Mouse (Mus musculus) CH12.LX (cell line): ENCODE measurements at regions not wholly inside any gene's neighbourhood (a gene's known extent, or its start where the extent isn't known, plus 50 kb on each side); places are given as distances from the start of the nearest gene placed in this dataset.

Experiments used
- DNase-seq: peaks from one replicate; pipeline ENCODE4 v3.0.0-alpha.2; 2013; ENCODE audit errors: extremely low read depth
- H3K27ac ChIP-seq: 2 replicates; pipeline ENCODE4 v1.5.1; 2012; ENCODE audit warnings: low read depth, mild to moderate bottlenecking, control low read depth, moderate library complexity; ENCODE audit not compliant: insufficient read depth
- H3K27me3 ChIP-seq: replicated peaks from 2 replicates; pipeline ENCODE3; 2012; ENCODE audit warnings: inconsistent platforms
- H3K36me3 ChIP-seq, 2 experiments: replicated peaks in 1 of 2; 2 replicates each; pipeline versions ENCODE3 to v1.6.1; 2012; ENCODE audit warnings: inconsistent platforms in 1 of 2, low read length in 1 of 2, mild to moderate bottlenecking in 1 of 2, mixed read lengths in 1 of 2, moderate library complexity in 1 of 2; ENCODE audit not compliant: control insufficient read depth in 1 of 2, insufficient read depth in 1 of 2
- H3K4me1 ChIP-seq, 2 experiments: 2 replicates each; pipeline ENCODE4 v1.6.1; 2012; ENCODE audit warnings: inconsistent platforms in 1 of 2, moderate library complexity in 1 of 2; ENCODE audit not compliant: insufficient read depth in 2 of 2, control insufficient read depth in 1 of 2
- H3K4me2 ChIP-seq: 2 replicates; pipeline ENCODE4 v1.6.1; 2012; ENCODE audit warnings: low read depth, mild to moderate bottlenecking, control low read depth; ENCODE audit not compliant: poor library complexity, insufficient read depth, severe bottlenecking
- H3K4me3 ChIP-seq, 3 experiments: fragments of 150-350 bp in 1 of 3; sonication (generic) in 1 of 3; replicated peaks in 1 of 3; 2 replicates each; pipeline versions ENCODE3 to v1.5.1; 2011 to 2012; ENCODE audit warnings: low read depth in 2 of 3, low read length in 2 of 3, mild to moderate bottlenecking in 2 of 3, moderate library complexity in 2 of 3, control low read depth in 1 of 3, improper control_type of control experiment in 1 of 3, inconsistent platforms in 1 of 3, mixed read lengths in 1 of 3; ENCODE audit not compliant: poor library complexity in 1 of 3
- H3K79me2 ChIP-seq: replicated peaks from 2 replicates; pipeline ENCODE4 v1.6.1; 2012; ENCODE audit warnings: mild to moderate bottlenecking, moderate library complexity; ENCODE audit not compliant: control insufficient read depth, poor library complexity, insufficient read depth, severe bottlenecking; ENCODE audit errors: extremely low read depth
- H3K9ac ChIP-seq: 2 replicates; pipeline ENCODE4 v1.6.1; 2012; ENCODE audit warnings: low read depth, mild to moderate bottlenecking, control low read depth, moderate library complexity; ENCODE audit not compliant: insufficient read depth
- H3K9me3 ChIP-seq: replicated peaks from 2 replicates; pipeline ENCODE3; 2012; ENCODE audit warnings: low read length, inconsistent platforms, mixed read lengths
- EP300 ChIP-seq: IDR thresholded peaks from 2 replicates; pipeline ENCODE4 v1.6.1; 2011; ENCODE audit warnings: low read length, improper control_type of control experiment
- ETS1 ChIP-seq: conservative IDR thresholded peaks from 2 replicates; pipeline ENCODE4 v1.6.1; 2012; ENCODE audit warnings: low read depth, mild to moderate bottlenecking, inconsistent platforms, low read length, improper control_type of control experiment, moderate library complexity
- HCFC1 ChIP-seq: IDR thresholded peaks from 2 replicates; pipeline ENCODE4 v1.6.1; 2012; ENCODE audit warnings: low read depth, mild to moderate bottlenecking, inconsistent platforms, low read length, improper control_type of control experiment
- IRF4 ChIP-seq: IDR thresholded peaks from 2 replicates; pipeline ENCODE4 v1.6.1; 2014; ENCODE audit warnings: low read depth, mild to moderate bottlenecking, inconsistent platforms, low read length, improper control_type of control experiment
- JUND ChIP-seq: conservative IDR thresholded peaks from 2 replicates; pipeline ENCODE4 v1.6.1; 2011; ENCODE audit warnings: low read depth, low read length, improper control_type of control experiment
- MAFK ChIP-seq: IDR thresholded peaks from 2 replicates; pipeline ENCODE4 v1.6.1; 2011; ENCODE audit warnings: low read length, improper control_type of control experiment; ENCODE audit not compliant: insufficient replicate concordance
- MEF2A ChIP-seq: IDR thresholded peaks from 2 replicates; pipeline ENCODE4 v1.6.1; 2014; ENCODE audit warnings: low read depth, mild to moderate bottlenecking, inconsistent platforms, low read length, improper control_type of control experiment, borderline replicate concordance
- MYC ChIP-seq: IDR thresholded peaks from 2 replicates; pipeline ENCODE4 v1.6.1; 2011; ENCODE audit warnings: low read depth, mild to moderate bottlenecking, improper control_type of control experiment, low read length
- RAD21 ChIP-seq: IDR thresholded peaks from 2 replicates; pipeline ENCODE4 v1.6.1; 2011; ENCODE audit warnings: low read depth, mild to moderate bottlenecking, low read length, improper control_type of control experiment, moderate library complexity
- TCF12 ChIP-seq: IDR thresholded peaks from 2 replicates; pipeline ENCODE4 v1.6.1; 2014; ENCODE audit warnings: low read depth, mild to moderate bottlenecking, inconsistent platforms, low read length, improper control_type of control experiment
- USF2 ChIP-seq: conservative IDR thresholded peaks from 2 replicates; pipeline ENCODE4 v1.6.1; 2011; ENCODE audit warnings: low read depth, low read length, improper control_type of control experiment
- ZC3H11A ChIP-seq: IDR thresholded peaks from 2 replicates; pipeline ENCODE4 v1.6.1; 2012; ENCODE audit warnings: low read depth, mild to moderate bottlenecking, inconsistent platforms, low read length, improper control_type of control experiment
- dilution Hi-C: fragments of 300-500 bp; cut with MboI; formaldehyde crosslinking; loops from 2 replicates; pipeline ENCODE4 v1.14.3; 2020; ENCODE audit warnings: low sequenced_read_pairs; ENCODE audit not compliant: extremely low pct_unique_long_range_greater_than_20kb, extremely low pct_ligation_motif_present
- in situ Hi-C: fragments of 300-500 bp; cut with MboI; formaldehyde crosslinking; loops from 3 replicates; pipeline ENCODE4 v1.14.3; 2019; ENCODE audit warnings: low sequenced_read_pairs, low pct_ligation_motif_present, low pct_unique_long_range_greater_than_20kb, mixed read lengths

- Histone ChIP-seq H3K4me3 (no peak overlapping the region), H3K4me2 (no peak overlapping the region)
Measured at GRCm38 (mm10) chr16:30742474-30742873, 143.0 kb downstream of the Fam43a start.

GRCm38 (mm10) chr16:30743566-30743965 is 144.0 kb downstream of the Fam43a start:
- no peak overlapping the region for H3K4me2 ChIP-seq

More at GRCm38 (mm10) chr16:30742474-30742873, 143.0 kb downstream of the Fam43a start:
- TF ChIP-seq MEF2A (0 out of 2 replicates have a peak, but pooled peaks have one; percentile 23), ETS1 (peak; percentile 31), USF2 (no peak), JUND (no peak), TCF12 (peak; percentile 66; the same call in 1 of the 2 replicates), RAD21 (no peak), MYC (no peak), EP300 (peak; percentile 35; the same call in 1 of the 2 replicates), MAFK (no peak), IRF4 (peak; percentile 27; the same call in 1 of the 2 replicates)
- TF ChIP-seq, all 38 proteins: peak for 5
- H3K27ac ChIP-seq = no peak overlapping the region
- H3K36me3 ChIP-seq = no peaks in the 10 kb centered on the region
- no peaks in the 10 kb centered on the region for H3K27me3 ChIP-seq
- dilution Hi-C loops = no loop called here
- H3K9me3 ChIP-seq = no peaks in the 10 kb centered on the region
- no peak overlapping the region for H3K9ac ChIP-seq
- H3K79me2 ChIP-seq = no peaks in the 10 kb centered on the region
- DNase-seq = no peak
- in situ Hi-C loops = no loop called here
- H3K4me1 ChIP-seq = peaks cover 15 to 22% of the 10 kb centered on the region in 2 experiments

GRCm38 (mm10) chr16:30744237-30744636 is 144.7 kb downstream of the Fam43a start:
- Histone ChIP-seq H3K36me3 (no peaks in the 10 kb centered on the region), H3K4me3 (no peak overlapping the region), H3K79me2 (no peaks in the 10 kb centered on the region), H3K9ac (no peak overlapping the region), H3K4me2 (no peak overlapping the region), H3K27ac (no peak overlapping the region), H3K9me3 (no peaks in the 10 kb centered on the region), H3K27me3 (no peaks in the 10 kb centered on the region), H3K4me1 (peaks cover 13 to 22% of the 10 kb centered on the region in 2 experiments)
- in situ Hi-C loops (no loop called here), dilution Hi-C loops (no loop called here)
- no peak for TF ChIP-seq HCFC1
- no peak for TF ChIP-seq TCF12
- TF ChIP-seq USF2 = no peak
- no peak for DNase-seq

More at GRCm38 (mm10) chr16:30743566-30743965, 144.0 kb downstream of the Fam43a start:
- dilution Hi-C loops (no loop called here), in situ Hi-C loops (no loop called here)
- no peak overlapping the region for H3K9ac ChIP-seq
- no peaks in the 10 kb centered on the region for H3K27me3 ChIP-seq
- H3K4me3 ChIP-seq = no peak overlapping the region
- H3K27ac ChIP-seq = no peak overlapping the region
- H3K79me2 ChIP-seq = no peaks in the 10 kb centered on the region
- no peak for DNase-seq
- H3K36me3 ChIP-seq = no peaks in the 10 kb centered on the region
- no peak for TF ChIP-seq ZC3H11A
- peaks cover 13 to 22% of the 10 kb centered on the region in 2 experiments for H3K4me1 ChIP-seq
- no peaks in the 10 kb centered on the region for H3K9me3 ChIP-seq
